Mouse (Mus musculus) liver, adult 10 weeks (tissue): ENCODE measurements around the gene Blm. TPM values are rescaled to one million over a fixed set of nuclear protein-coding genes. Genes with fewer than 3 reads are reported as not detected.

Experiments
- polyA plus RNA-seq: library from polyadenylated mRNA; stranded (reverse); fragments of 350-450 nt; fragmentation: Illumina TruSeq; extraction: RNeasy Lipid Tissue Mini Kit (QIAGEN cat#74804); gene quantifications from one replicate; pipeline ENCODE4 v1.2.3, GENCODE M21; 2014; ENCODE audit warnings: low read depth, low replicate concordance

The Blm gene
- 3.0 TPM for polyA plus RNA-seq

DNA sequence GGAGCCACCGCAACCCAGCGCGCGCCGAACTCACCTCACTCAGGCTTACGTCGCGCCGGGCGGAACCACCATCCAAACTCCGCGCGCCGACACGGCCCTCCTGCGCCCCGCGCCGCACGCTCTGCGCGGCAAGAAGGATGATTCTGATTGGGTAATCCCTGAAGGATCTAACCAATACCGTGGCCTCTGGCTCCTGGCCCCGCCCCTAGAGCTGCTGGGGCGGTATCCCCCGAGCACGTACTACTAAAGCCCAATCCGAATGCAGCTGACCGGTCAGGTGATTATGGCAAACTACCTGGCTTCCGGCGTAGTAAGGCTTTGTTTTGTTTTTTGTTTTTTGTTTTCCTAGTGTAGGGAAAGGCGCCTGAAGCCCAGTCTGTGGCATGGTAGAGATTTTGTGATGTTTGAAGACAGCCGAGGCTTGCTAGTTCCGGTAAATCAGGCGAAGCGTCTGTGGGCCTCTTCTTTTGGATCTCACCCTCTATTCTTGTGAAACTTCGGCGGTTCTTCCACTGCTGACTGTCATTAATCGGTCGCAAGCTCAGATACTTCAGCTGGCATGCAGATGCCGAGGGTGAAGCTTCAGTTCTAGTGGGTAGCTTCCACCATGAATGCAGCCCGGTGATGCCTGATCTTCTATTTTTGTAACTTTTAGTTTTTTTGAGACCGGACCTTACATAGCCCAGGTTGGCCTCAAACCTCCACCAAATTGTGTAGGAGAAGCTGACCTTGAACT, at the start of gene Blm:
TSS of gene Blm (minus strand) at position 111 of the 736 bp plus-strand sequence.

DNA sequence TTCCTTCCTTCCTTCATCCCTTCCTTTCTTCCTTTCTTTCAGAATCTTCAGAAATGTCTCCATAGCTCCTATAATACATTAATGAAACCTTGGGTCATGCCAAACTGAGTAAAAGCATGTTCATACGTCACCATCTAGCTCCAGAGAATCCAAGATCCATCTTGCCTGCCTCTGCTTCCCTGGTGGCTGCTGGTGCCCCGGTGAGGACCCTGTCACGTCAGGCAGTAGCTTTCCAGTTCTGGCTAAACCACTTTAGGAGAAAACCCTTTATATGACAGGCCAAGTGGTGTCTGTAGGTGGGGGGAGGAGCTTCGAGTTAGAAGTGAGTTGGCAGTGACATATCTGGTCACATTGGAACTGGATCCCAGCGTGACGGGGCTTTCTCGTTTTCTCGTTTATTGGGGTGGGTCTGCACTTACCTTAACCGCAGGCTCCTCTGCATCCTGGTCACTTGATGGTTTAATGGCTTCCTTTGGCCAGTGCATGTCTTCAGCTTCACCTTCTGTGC, 129.7 kb downstream of the Blm start, which contains the start of gene Furin:
TSS of gene Furin (minus strand) at position 249 of the 508 bp plus-strand sequence.

Other genes with a start within 250 kb of the Blm start
- gene Prc1, start 240.7 kb downstream of the Blm start, polyA plus RNA-seq: 0.40 TPM
- 3.3 TPM for gene Rccd1, start 210.7 kb downstream of the Blm start, polyA plus RNA-seq
- 1.1 TPM for gene Unc45a, start 194.1 kb downstream of the Blm start, polyA plus RNA-seq
- 2.6 TPM for gene Hddc3, start 192.0 kb downstream of the Blm start, polyA plus RNA-seq
- 7.8 TPM for gene Man2a2, start 163.7 kb downstream of the Blm start, polyA plus RNA-seq
- 0.45 TPM for gene Fes, start 147.2 kb downstream of the Blm start, polyA plus RNA-seq
- gene Furin, start 129.7 kb downstream of the Blm start, polyA plus RNA-seq: 4.3 TPM
- 1.2 TPM for gene Crtc3, start 153.8 kb upstream of the Blm start, polyA plus RNA-seq